Mouse (Mus musculus) heart, adult 2 months (tissue): ENCODE data around the gene Polr2l. TPM values are rescaled to one million over a fixed set of nuclear protein-coding genes. Genes with fewer than 3 reads are reported as not detected.

Experiments used
- DNase-seq, 2 experiments: peaks; one replicate each; pipeline ENCODE4 v3.0.0; 2021
- H3K27ac ChIP-seq: fragments of 200-600 bp; 2 replicates; pipeline ENCODE4 v1.8.1; 2022
- H3K27me3 ChIP-seq: fragments of 200-500 bp; 2 replicates; pipeline ENCODE4 v1.6.1; 2012; ENCODE audit warnings: mild to moderate bottlenecking, low read length, inconsistent platforms, mixed read lengths; ENCODE audit not compliant: control insufficient read depth, insufficient read depth
- H3K36me3 ChIP-seq: fragments of 200-500 bp; 2 replicates; pipeline ENCODE4 v1.6.1; 2012; ENCODE audit warnings: low read length, inconsistent platforms; ENCODE audit not compliant: control insufficient read depth, insufficient read depth
- H3K4me1 ChIP-seq: fragments of 200-500 bp; 2 replicates; pipeline ENCODE4 v1.6.1; 2011; ENCODE audit warnings: low read length; ENCODE audit not compliant: control insufficient read depth, insufficient read depth
- H3K4me3 ChIP-seq: fragments of 200-600 bp; 2 replicates; pipeline ENCODE4 v1.8.1; 2022
- H3K79me2 ChIP-seq: fragments of 200-500 bp; replicated peaks from 2 replicates; pipeline ENCODE4 v1.6.1; 2012; ENCODE audit warnings: mild to moderate bottlenecking, inconsistent platforms, low read length, moderate library complexity, mixed read lengths; ENCODE audit not compliant: control insufficient read depth, insufficient read depth
- H3K9ac ChIP-seq: fragments of 200-500 bp; 2 replicates; pipeline ENCODE4 v1.6.1; 2012; ENCODE audit warnings: low read depth, mild to moderate bottlenecking, control low read depth, inconsistent platforms, low read length, mixed read lengths
- CTCF ChIP-seq: fragments of 200-600 bp; IDR thresholded peaks from 2 replicates; pipeline ENCODE4 v1.8.1; 2022; ENCODE audit warnings: antibody characterized with exemption, mild to moderate bottlenecking, moderate library complexity
- EP300 ChIP-seq: fragments of 200-500 bp; IDR thresholded peaks from 2 replicates; pipeline ENCODE4 v1.6.1; 2011; ENCODE audit warnings: low read depth, low read length, control low read depth; ENCODE audit not compliant: insufficient read depth
- POLR2A ChIP-seq: fragments of 200-500 bp; IDR thresholded peaks from 2 replicates; pipeline ENCODE4 v1.6.1; 2011; ENCODE audit warnings: mild to moderate bottlenecking, low read depth, low read length, control low read depth; ENCODE audit not compliant: insufficient read depth
- WGBS: fragments of 180-500 bp; shearing (Covaris S2); methylation state at CpG from one replicate; pipeline ENCODE4 v1.1.7; 2018; 5-methylcytosine and 5-hydroxymethylcytosine counted together
- intact Hi-C: fragments of 180-260 bp; cut with DNase I; formaldehyde crosslinking; loops from one replicate; pipeline ENCODE4 v1.15.1; 2025
- polyA plus RNA-seq: library from polyadenylated mRNA; depleted of rRNA; stranded (reverse); fragments of >200 nt; gene quantifications from 2 replicates; pipeline ENCODE4 v1.2.3, GENCODE M21; 2012; rRNA removed
- total RNA-seq, 2 experiments: library from RNA; stranded (reverse); gene quantifications; 2 replicates each; pipeline ENCODE4 v1.2.3; 2021

Gene Polr2l
- total and polyA plus RNA-seq, 3 experiments = 62.6 to 82.8 (median 71.7) TPM

DNA sequence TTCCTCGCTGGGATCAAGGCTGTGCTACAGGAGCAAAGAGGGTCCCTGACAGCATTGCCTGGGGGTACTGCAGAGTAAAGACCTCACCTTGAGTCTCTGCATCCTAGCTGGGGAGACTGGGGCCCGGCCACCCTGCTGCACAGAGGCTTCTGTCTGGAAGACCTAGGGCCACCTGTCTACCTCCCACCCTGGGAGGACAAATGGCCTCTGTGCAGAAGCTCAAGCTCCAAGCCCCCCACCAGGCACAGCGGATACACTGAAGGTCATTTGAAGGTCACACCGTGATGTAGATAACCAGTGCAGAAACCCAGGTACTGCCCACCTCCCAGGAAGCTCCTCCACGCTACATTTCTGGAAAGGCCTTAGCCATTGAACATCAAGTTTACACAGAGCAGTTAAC, 46.2 kb downstream of the Polr2l start:
- Histone ChIP-seq H3K27me3 (no peaks in the 10 kb centered on the region), H3K4me1 (no peaks in the 10 kb centered on the region), H3K36me3 (no peaks in the 10 kb centered on the region), H3K27ac (no peak overlapping the region), H3K9ac (no peak overlapping the region), H3K79me2 (no peaks in the 10 kb centered on the region), H3K4me3 (peak overlapping the region; percentile 16; the same call in 1 of the 2 replicates)
- 68% methylated on average over 5 of the region's 5 CpGs for WGBS
- DNase-seq = no peak
- intact Hi-C loops = no loop called here
- no peak for TF ChIP-seq EP300
- no peak for TF ChIP-seq POLR2A
- TF ChIP-seq CTCF = no peak

- H3K4me3 ChIP-seq = no peak overlapping the region
- WGBS = 78% methylated on average over 12 of the region's 12 CpGs
- no peaks in the 10 kb centered on the region for H3K27me3 ChIP-seq
- intact Hi-C loops = no loop called here
- H3K79me2 ChIP-seq = no peaks in the 10 kb centered on the region
- H3K9ac ChIP-seq = no peak overlapping the region
- H3K4me1 ChIP-seq = no peaks in the 10 kb centered on the region
- H3K27ac ChIP-seq = no peak overlapping the region
- no peaks in the 10 kb centered on the region for H3K36me3 ChIP-seq
- no peak for DNase-seq
- no peak for TF ChIP-seq CTCF
These were observed 47.8 kb downstream of the Polr2l start for GRCm38 (mm10) chr7:141426948-141427730.

GRCm38 (mm10) chr7:141423811-141424210, 51.1 kb downstream of the Polr2l start:
- Histone ChIP-seq H3K79me2 (no peaks in the 10 kb centered on the region), H3K27me3 (no peaks in the 10 kb centered on the region), H3K4me3 (no peak overlapping the region), H3K4me1 (no peaks in the 10 kb centered on the region), H3K27ac (no peak overlapping the region), H3K9ac (no peak overlapping the region), H3K36me3 (no peaks in the 10 kb centered on the region)
- intact Hi-C loops = no loop called here
- 69% methylated on average over 4 of the region's 4 CpGs for WGBS
- DNase-seq = no peak
- no peak for TF ChIP-seq POLR2A
- no peak for TF ChIP-seq CTCF
- TF ChIP-seq EP300 = no peak

Other genes with a start within 250 kb of the Polr2l start
- 10 to 100 TPM; 26.8 to 32.1 TPM for gene Phrf1, start 246.3 kb downstream of the Polr2l start, total RNA-seq
- gene Phrf1, start 246.3 kb downstream of the Polr2l start, polyA plus RNA-seq = 8.9 and 10.2 TPM in 2 replicates
- 1 to 10 TPM; 3.3 to 3.4 TPM for gene Irf7, start 208.7 kb downstream of the Polr2l start, total RNA-seq
- gene Irf7, start 208.7 kb downstream of the Polr2l start, polyA plus RNA-seq = 24.6 and 25.2 TPM in 2 replicates
- not detected for gene Cdhr5, start 198.3 kb downstream of the Polr2l start, total RNA-seq
- gene Cdhr5, start 198.3 kb downstream of the Polr2l start, polyA plus RNA-seq = 0.26 TPM in 1 of 2 replicates, not detected in the other
- gene Sct, start 196.0 kb downstream of the Polr2l start, total RNA-seq = not detected
- not detected in 2 replicates for gene Sct, start 196.0 kb downstream of the Polr2l start, polyA plus RNA-seq
- gene Drd4, start 183.1 kb downstream of the Polr2l start, total RNA-seq = not detected
- gene Drd4, start 183.1 kb downstream of the Polr2l start, polyA plus RNA-seq = 0.04 TPM in 1 of 2 replicates, not detected in the other
- 10 to 100 TPM; 10.8 to 13.5 TPM for gene Deaf1, start 147.4 kb downstream of the Polr2l start, total RNA-seq
- 9.7 and 9.8 TPM in 2 replicates for gene Deaf1, start 147.4 kb downstream of the Polr2l start, polyA plus RNA-seq
- 10 to 100 TPM; 13.5 to 14.9 TPM for gene Tmem80, start 147.4 kb downstream of the Polr2l start, total RNA-seq
- gene Tmem80, start 147.4 kb downstream of the Polr2l start, polyA plus RNA-seq = 28.9 and 34.5 TPM in 2 replicates
- 1 to 10 TPM; 3.8 to 4.3 TPM for gene Eps8l2, start 136.3 kb downstream of the Polr2l start, total RNA-seq
- 5.8 and 8.9 TPM in 2 replicates for gene Eps8l2, start 136.3 kb downstream of the Polr2l start, polyA plus RNA-seq
- gene Taldo1, start 82.9 kb downstream of the Polr2l start, total RNA-seq = 100 to 1,000 TPM; 110 to 116 TPM
- gene Taldo1, start 82.9 kb downstream of the Polr2l start, polyA plus RNA-seq = 132 and 135 TPM in 2 replicates
- 10 to 100 TPM; 13.4 to 14.9 TPM for gene Gatd1, start 61.0 kb downstream of the Polr2l start, total RNA-seq
- gene Gatd1, start 61.0 kb downstream of the Polr2l start, polyA plus RNA-seq = 23.4 and 29.5 TPM in 2 replicates
- gene Cend1, start 45.6 kb downstream of the Polr2l start, total RNA-seq = 1 to 10 TPM; 1.0 to 1.4 TPM
- gene Cend1, start 45.6 kb downstream of the Polr2l start, polyA plus RNA-seq = 1.8 and 2.6 TPM in 2 replicates
- 10 to 100 TPM; 55.8 to 72.6 TPM for gene Slc25a22, start 37.2 kb downstream of the Polr2l start, total RNA-seq
- 85.8 and 88.9 TPM in 2 replicates for gene Slc25a22, start 37.2 kb downstream of the Polr2l start, polyA plus RNA-seq
- under 1 TPM; 0.37 to 0.70 TPM for gene Pidd1, start 31.1 kb downstream of the Polr2l start, total RNA-seq
- 1.8 and 2.0 TPM in 2 replicates for gene Pidd1, start 31.1 kb downstream of the Polr2l start, polyA plus RNA-seq
- gene Rplp2, start 27.8 kb downstream of the Polr2l start, total RNA-seq = 100 to 1,000 TPM; 848 to 928 TPM
- 404 and 421 TPM in 2 replicates for gene Rplp2, start 27.8 kb downstream of the Polr2l start, polyA plus RNA-seq
- gene Pnpla2, start 19.9 kb downstream of the Polr2l start, total RNA-seq = 100 to 1,000 TPM; 398 to 572 TPM
- 597 and 669 TPM in 2 replicates for gene Pnpla2, start 19.9 kb downstream of the Polr2l start, polyA plus RNA-seq
- gene Cracr2b, start 14.0 kb downstream of the Polr2l start, total RNA-seq = 10 to 100 TPM; 15.4 to 19.4 TPM
- 23.8 and 35.0 TPM in 2 replicates for gene Cracr2b, start 14.0 kb downstream of the Polr2l start, polyA plus RNA-seq
- 100 to 1,000 TPM; 272 to 334 TPM for gene Cd151, start 7.7 kb downstream of the Polr2l start, total RNA-seq
- gene Cd151, start 7.7 kb downstream of the Polr2l start, polyA plus RNA-seq = 395 and 491 TPM in 2 replicates
- gene Tspan4, start 108 bp upstream of the Polr2l start, total RNA-seq = 10 to 100 TPM; 17.1 to 40.0 TPM
- 61.9 and 77.5 TPM in 2 replicates for gene Tspan4, start 108 bp upstream of the Polr2l start, polyA plus RNA-seq
- 10 to 100 TPM; 45.9 to 52.7 TPM for gene Chid1, start 64.7 kb upstream of the Polr2l start, total RNA-seq
- 20.2 and 30.1 TPM in 2 replicates for gene Chid1, start 64.7 kb upstream of the Polr2l start, polyA plus RNA-seq
- gene Ap2a2, start 87.0 kb upstream of the Polr2l start, total RNA-seq = 10 to 100 TPM; 55.1 to 58.3 TPM
- 28.5 and 29.9 TPM in 2 replicates for gene Ap2a2, start 87.0 kb upstream of the Polr2l start, polyA plus RNA-seq
- gene Muc6, start 180.2 kb upstream of the Polr2l start, total RNA-seq = not detected
- gene Muc6, start 180.2 kb upstream of the Polr2l start, polyA plus RNA-seq = 0.03 TPM in 1 of 2 replicates, not detected in the other
- gene Muc2, start 215.2 kb upstream of the Polr2l start, total RNA-seq = not detected
- 0.25 and 0.38 TPM in 2 replicates for gene Muc2, start 215.2 kb upstream of the Polr2l start, polyA plus RNA-seq